Comparison of ENCODE assay signal across 20 mouse cellular contexts in the genomic region with DNA sequence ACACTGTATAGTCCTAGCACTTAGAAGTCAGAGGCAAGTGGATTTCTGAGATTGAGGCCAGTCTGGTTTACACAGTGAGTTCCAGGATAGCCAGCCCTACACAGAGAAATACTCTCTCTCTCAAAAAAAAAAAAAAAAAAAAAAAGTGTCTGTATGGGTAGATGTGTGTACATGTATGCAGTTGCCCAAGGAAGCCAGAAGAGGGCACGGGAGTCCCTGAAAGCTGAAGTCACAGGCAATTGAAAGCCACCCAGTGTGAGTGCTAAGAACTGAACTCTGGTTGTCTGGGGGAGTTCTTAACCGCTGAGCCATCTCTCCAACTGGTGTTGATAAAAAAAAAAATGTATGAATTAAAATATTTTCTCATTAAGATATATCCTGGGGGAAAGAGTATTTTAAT. TPM values are rescaled to one million over a fixed set of nuclear protein-coding genes. Genes with fewer than 3 reads are reported as not detected.
DNase-seq lines count a peak whose midpoint lies in the region; ATAC-seq lines count a peak whose summit lies in the region.
"Had no signal": no experiment of that assay in that cellular context is flagged by ENCODE, and none has a peak within 500 bp of the region (broad histone marks: within the 10 kb centered on the region; RNA-seq: fewer than 3 reads in every experiment).

No protein-coding gene starts in this region.

- no peak overlapping the region for H3K4me3 ChIP-seq in midbrain, embryonic 14.5 days (replicated peaks; ENCODE audit: low read depth, low read length)
- H3K4me3 ChIP-seq in midbrain, embryonic 11.5 days (ENCODE audit: low read depth, low read length) = no peak overlapping the region
- H3K4me3 ChIP-seq in intestine, embryonic 16.5 days (ENCODE audit: low read length) = no peak overlapping the region
- H3K4me3 ChIP-seq in liver, embryonic 11.5 days (ENCODE audit: low read depth, low read length) = no peak overlapping the region
- H3K4me3 ChIP-seq: embryonic facial prominence, embryonic 13.5 days; heart, embryonic 12.5 days; hindbrain, embryonic 10.5 days; liver, embryonic 15.5 days; neural tube, embryonic 13.5 days had no signal

- peak; percentile 21 for DNase-seq in midbrain, embryonic 14.5 days
- no peak for DNase-seq in midbrain, embryonic 11.5 days (ENCODE audit: low spot score, missing footprints)
- peak; percentile 87 for DNase-seq in ES-CJ7 (ENCODE audit: low read depth, low spot score)
- peak; percentile 39 for DNase-seq in WW6 (ENCODE audit: low read depth, low spot score)
- DNase-seq in retina, postnatal 1 day = peak; percentile 53
- no peak for DNase-seq in kidney, adult 8-10 months
- DNase-seq in liver, embryonic 11.5 days (ENCODE audit: low spot score) = no peak
- DNase-seq: adrenal gland, postnatal 25 days; gastrocnemius, postnatal 14 days; kidney, adult 18-20 months; lung, postnatal 36 days; spleen, adult 18-20 months had no signal

- no peaks in the 10 kb centered on the region for H3K9me3 ChIP-seq in midbrain, embryonic 14.5 days (ENCODE audit: control insufficient read depth, low read length)
- H3K9me3 ChIP-seq in midbrain, embryonic 11.5 days (ENCODE audit: control insufficient read depth, low read length) = no peaks in the 10 kb centered on the region
- H3K9me3 ChIP-seq in intestine, embryonic 16.5 days (ENCODE audit: control insufficient read depth, low read length) = 0 out of 2 replicates have a peak, but pooled peaks cover 3% of the 10 kb centered on the region
- H3K9me3 ChIP-seq in liver, embryonic 11.5 days (ENCODE audit: control insufficient read depth, low read length) = no peaks in the 10 kb centered on the region
- H3K9me3 ChIP-seq: embryonic facial prominence, embryonic 13.5 days; liver, embryonic 15.5 days; neural tube, embryonic 13.5 days had no signal

- no peak overlapping the region for H3K9ac ChIP-seq in midbrain, embryonic 14.5 days (replicated peaks; ENCODE audit: low read length)
- no peak overlapping the region for H3K9ac ChIP-seq in midbrain, embryonic 11.5 days (ENCODE audit: low read length)
- no peak overlapping the region for H3K9ac ChIP-seq in intestine, embryonic 16.5 days (ENCODE audit: low read depth, low read length)
- no peak overlapping the region for H3K9ac ChIP-seq in liver, embryonic 11.5 days (ENCODE audit: low read depth, low read length)
- H3K9ac ChIP-seq: embryonic facial prominence, embryonic 13.5 days; heart, embryonic 12.5 days; liver, embryonic 15.5 days; neural tube, embryonic 13.5 days had no signal

- no peaks in the 10 kb centered on the region; the same call in 1 of the 2 replicates for H3K27me3 ChIP-seq in midbrain, embryonic 14.5 days (ENCODE audit: control insufficient read depth, insufficient read depth, low read length)
- peaks cover 10% of the 10 kb centered on the region for H3K27me3 ChIP-seq in midbrain, embryonic 11.5 days (ENCODE audit: control insufficient read depth, insufficient read depth, low read length)
- H3K27me3 ChIP-seq in intestine, embryonic 16.5 days (replicated peaks; ENCODE audit: control insufficient read depth, insufficient read depth, low read length) = peaks cover 4% of the 10 kb centered on the region; the same call in 1 of the 2 replicates
- peaks cover 41% of the 10 kb centered on the region for H3K27me3 ChIP-seq in liver, embryonic 11.5 days (replicated peaks; ENCODE audit: control insufficient read depth, insufficient read depth, low read length)

- ATAC-seq in midbrain, embryonic 14.5 days (ENCODE audit: low FRiP score, low TSS enrichment) = no peak
- ATAC-seq in midbrain, embryonic 11.5 days (ENCODE audit: low FRiP score) = no peak
- no peak for ATAC-seq in intestine, embryonic 16.5 days
- ATAC-seq in liver, embryonic 11.5 days (replicated peaks; ENCODE audit: low FRiP score) = no peak
- ATAC-seq: forebrain, embryonic 16.5 days; midbrain, embryonic 16.5 days had no signal

- WGBS in midbrain, embryonic 14.5 days = 89% methylated on average over 2 of the region's 2 CpGs
- WGBS in midbrain, embryonic 11.5 days = 78% methylated on average over 2 of the region's 2 CpGs
- WGBS in intestine, embryonic 16.5 days = 80% methylated on average over 2 of the region's 2 CpGs
- WGBS in liver, embryonic 11.5 days = 74% methylated on average over 2 of the region's 2 CpGs

- peaks cover 11% of the 10 kb centered on the region for H3K4me1 ChIP-seq in midbrain, embryonic 14.5 days (ENCODE audit: control insufficient read depth, insufficient read depth, low read length)
- peaks cover 2% of the 10 kb centered on the region; the same call in 1 of the 2 replicates for H3K4me1 ChIP-seq in midbrain, embryonic 11.5 days (ENCODE audit: control insufficient read depth, insufficient read depth, low read length)
- H3K4me1 ChIP-seq in intestine, embryonic 16.5 days (ENCODE audit: control insufficient read depth, insufficient read depth, low read length) = peaks cover 6% of the 10 kb centered on the region
- H3K4me1 ChIP-seq in liver, embryonic 11.5 days (replicated peaks; ENCODE audit: control insufficient read depth, insufficient read depth, low read length) = peaks cover 15% of the 10 kb centered on the region; the same call in 1 of the 2 replicates

- no peak overlapping the region for H3K27ac ChIP-seq in midbrain, embryonic 14.5 days (replicated peaks; ENCODE audit: low read depth, low read length)
- no peak overlapping the region for H3K27ac ChIP-seq in midbrain, embryonic 11.5 days (ENCODE audit: low read depth, low read length)
- no peak overlapping the region for H3K27ac ChIP-seq in intestine, embryonic 16.5 days (ENCODE audit: low read length)
- H3K27ac ChIP-seq in liver, embryonic 11.5 days (ENCODE audit: low read depth, low read length) = no peak overlapping the region
- H3K27ac ChIP-seq: embryonic facial prominence, embryonic 13.5 days; hindbrain, embryonic 10.5 days; liver, embryonic 15.5 days; neural tube, embryonic 13.5 days had no signal

- no peak overlapping the region for H3K4me2 ChIP-seq in midbrain, embryonic 14.5 days (ENCODE audit: low read length)
- H3K4me2 ChIP-seq in midbrain, embryonic 11.5 days = no peak overlapping the region
- no peak overlapping the region for H3K4me2 ChIP-seq in intestine, embryonic 16.5 days (ENCODE audit: low read depth, low read length)
- no peak overlapping the region for H3K4me2 ChIP-seq in liver, embryonic 11.5 days
- H3K4me2 ChIP-seq: embryonic facial prominence, embryonic 13.5 days; heart, embryonic 12.5 days; liver, embryonic 15.5 days; neural tube, embryonic 13.5 days had no signal

- no peaks in the 10 kb centered on the region for H3K36me3 ChIP-seq in midbrain, embryonic 14.5 days (ENCODE audit: control insufficient read depth, insufficient read depth, low read length)
- no peaks in the 10 kb centered on the region for H3K36me3 ChIP-seq in midbrain, embryonic 11.5 days (ENCODE audit: control insufficient read depth, insufficient read depth, low read length)
- no peaks in the 10 kb centered on the region for H3K36me3 ChIP-seq in intestine, embryonic 16.5 days (ENCODE audit: control insufficient read depth, insufficient read depth, low read length)
- no peaks in the 10 kb centered on the region for H3K36me3 ChIP-seq in liver, embryonic 11.5 days (ENCODE audit: control insufficient read depth, insufficient read depth, low read length)
- H3K36me3 ChIP-seq: embryonic facial prominence, embryonic 13.5 days; heart, embryonic 12.5 days; hindbrain, embryonic 10.5 days; liver, embryonic 15.5 days; neural tube, embryonic 13.5 days had no signal

RNA-seq across cellular contexts. Expression of a gene that starts 3.1 kb away (rescaled TPM):
- polyA plus RNA-seq in midbrain, embryonic 14.5 days (2014; fragmentation: Nextera tagmentation; extraction: Ambion mirVana) = 39.0 and 42.2 TPM in 2 replicates
- polyA plus RNA-seq in midbrain, embryonic 11.5 days (2014; fragmentation: Nextera tagmentation; extraction: Ambion mirVana) = 11.4 and 12.4 TPM in 2 replicates
- 9.1 and 9.7 TPM in 2 replicates for polyA plus RNA-seq in intestine, embryonic 16.5 days (2015; fragmentation: Nextera tagmentation; extraction: Ambion mirVana)
- polyA plus RNA-seq in liver, embryonic 11.5 days (2014; fragmentation: Nextera tagmentation; extraction: Ambion mirVana) = 4.9 and 6.2 TPM in 2 replicates

Comparison
In these comparisons a context has a peak if more than half of its experiments do, and no peak if none do; other contexts are left out.
1. DNase-seq: peak in midbrain, embryonic 14.5 days (single experiment), ES-CJ7 (single experiment), WW6 (single experiment) and retina, postnatal 1 day (single experiment); none in midbrain, embryonic 11.5 days (single experiment), kidney, adult 8-10 months (0 of 2) and liver, embryonic 11.5 days (single experiment).